Mouse (Mus musculus) urinary bladder, postnatal 25 days (tissue): ENCODE results near the gene Rap1gap.
A peak's percentile ranks its signal among the peaks of the same experiment; 100 is the strongest.

Source experiments
- DNase-seq: peaks from one replicate; pipeline ENCODE4 v3.0.0; 2022; ENCODE audit warnings: low spot score

The Rap1gap gene

GRCm38 (mm10) chr4:137664433-137664979 lies at the start of gene Rap1gap:
Rap1gap (plus strand) TSS chr4:137664726.
- DNase-seq, result peak; percentile 36

GRCm38 (mm10) chr4:137622847-137623246 lies 41.7 kb upstream of the Rap1gap start:
- no peak for DNase-seq

- DNase-seq, result no peak
Measured at GRCm38 (mm10) chr4:137627476-137628235, 36.9 kb upstream of the Rap1gap start.

- DNase-seq, result no peak
Measured at GRCm38 (mm10) chr4:137628400-137628799, 36.1 kb upstream of the Rap1gap start.

- DNase-seq, result peak; percentile 33
Measured at GRCm38 (mm10) chr4:137629354-137629753, 35.2 kb upstream of the Rap1gap start.

- DNase-seq, result no peak
Measured at GRCm38 (mm10) chr4:137630153-137630552, 34.4 kb upstream of the Rap1gap start.

- no peak for DNase-seq
Measured at GRCm38 (mm10) chr4:137631596-137631995, 32.9 kb upstream of the Rap1gap start.

- DNase-seq, result no peak
Measured at GRCm38 (mm10) chr4:137633394-137633793, 31.1 kb upstream of the Rap1gap start.

- no peak for DNase-seq
Measured at GRCm38 (mm10) chr4:137636597-137636996, 27.9 kb upstream of the Rap1gap start.

- no peak for DNase-seq
Measured at GRCm38 (mm10) chr4:137641556-137641955, 23.0 kb upstream of the Rap1gap start.

GRCm38 (mm10) chr4:137642101-137642500 lies 22.4 kb upstream of the Rap1gap start:
- no peak for DNase-seq

GRCm38 (mm10) chr4:137643459-137643858 lies 21.1 kb upstream of the Rap1gap start:
- no peak for DNase-seq

GRCm38 (mm10) chr4:137646262-137646661 lies 18.3 kb upstream of the Rap1gap start:
- no peak for DNase-seq

- no peak for DNase-seq
Measured at GRCm38 (mm10) chr4:137647648-137648047, 16.9 kb upstream of the Rap1gap start.

GRCm38 (mm10) chr4:137648230-137648629 lies 16.3 kb upstream of the Rap1gap start:
- no peak for DNase-seq

- no peak for DNase-seq
Measured at GRCm38 (mm10) chr4:137650912-137651311, 13.6 kb upstream of the Rap1gap start.

GRCm38 (mm10) chr4:137652835-137653346 lies 11.6 kb upstream of the Rap1gap start:
- DNase-seq, result no peak

- no peak for DNase-seq
Measured at GRCm38 (mm10) chr4:137655241-137656031, 9.1 kb upstream of the Rap1gap start.

GRCm38 (mm10) chr4:137657674-137658073 lies 6.9 kb upstream of the Rap1gap start:
- no peak for DNase-seq

GRCm38 (mm10) chr4:137659541-137659940 lies 5.0 kb upstream of the Rap1gap start:
- DNase-seq, result no peak

GRCm38 (mm10) chr4:137660364-137661077 lies 4.0 kb upstream of the Rap1gap start:
- no peak for DNase-seq

- DNase-seq, result no peak
Measured at GRCm38 (mm10) chr4:137661078-137661450, 3.5 kb upstream of the Rap1gap start.
